Mouse (Mus musculus) intestine, postnatal 0 days (tissue): ENCODE data around the gene Vmn1r39. TPM values are rescaled to one million over a fixed set of nuclear protein-coding genes. Genes with fewer than 3 reads are reported as not detected.
"Not testable (repeated sequence)": the region's sequence is repeated elsewhere in the genome, so short reads cannot be mapped to it uniquely, and the experiment has no call there.

Source experiments
- ATAC-seq: fragments of 200-750 bp; cut with Nextera tagmentation; 2 replicates; pipeline ENCODE4 v1.8.0; 2017; ENCODE audit warnings: mild to moderate bottlenecking, moderate TSS enrichment, moderate library complexity
- H3K27ac ChIP-seq: fragments of 300-500 bp; sonication (generic); 2 replicates; pipeline ENCODE4 v1.5.1; 2014; ENCODE audit warnings: mild to moderate bottlenecking, low read depth, low read length, moderate library complexity
- H3K27me3 ChIP-seq: fragments of 300-500 bp; sonication (generic); replicated peaks from 2 replicates; pipeline ENCODE4 v1.6.1; 2014; ENCODE audit warnings: low read length, mixed read lengths; ENCODE audit not compliant: control insufficient read depth, insufficient read depth
- H3K36me3 ChIP-seq: fragments of 300-500 bp; sonication (generic); 2 replicates; pipeline ENCODE4 v1.6.1; 2014; ENCODE audit warnings: mild to moderate bottlenecking, moderate library complexity; ENCODE audit not compliant: control insufficient read depth, insufficient read depth
- H3K4me1 ChIP-seq: fragments of 300-500 bp; sonication (generic); replicated peaks from 2 replicates; pipeline ENCODE4 v1.6.1; 2014; ENCODE audit warnings: antibody characterized with exemption, low read length, mixed read lengths; ENCODE audit not compliant: control insufficient read depth, insufficient read depth
- H3K4me2 ChIP-seq: fragments of 300-500 bp; sonication (generic); replicated peaks from 2 replicates; pipeline ENCODE4 v1.6.1; 2014; ENCODE audit warnings: low read depth, mild to moderate bottlenecking, moderate library complexity
- H3K4me3 ChIP-seq: fragments of 300-500 bp; sonication (generic); 2 replicates; pipeline ENCODE4 v1.5.1; 2014; ENCODE audit warnings: low read depth, low read length
- H3K9ac ChIP-seq: fragments of 300-500 bp; sonication (generic); 2 replicates; pipeline ENCODE4 v1.6.1; 2014; ENCODE audit warnings: mild to moderate bottlenecking, low read depth, low read length
- H3K9me3 ChIP-seq: fragments of 300-500 bp; sonication (generic); 2 replicates; pipeline ENCODE4 v1.6.1; 2016; ENCODE audit warnings: mixed run types; ENCODE audit not compliant: control insufficient read depth
- CTCF ChIP-seq: sonication (generic); IDR thresholded peaks from 2 replicates; pipeline ENCODE4 v1.5.1; 2016; ENCODE audit warnings: low read depth, mild to moderate bottlenecking, control low read depth, antibody characterized with exemption, moderate library complexity
- WGBS: fragments of 180-500 bp; shearing (Covaris S2); extraction: QIAGEN DNeasy Blood & Tissue Kit; methylation state at CpG from one replicate; pipeline ENCODE4 v1.1.7; 2014; 5-methylcytosine and 5-hydroxymethylcytosine counted together
- polyA plus RNA-seq: library from polyadenylated mRNA; unstranded; fragments of >200 nt; fragmentation: Nextera tagmentation; extraction: Ambion mirVana; gene quantifications from 2 replicates; pipeline ENCODE4 v1.2.1, GENCODE M21; 2015

The Vmn1r39 gene
- not detected in 2 replicates for polyA plus RNA-seq

DNA sequence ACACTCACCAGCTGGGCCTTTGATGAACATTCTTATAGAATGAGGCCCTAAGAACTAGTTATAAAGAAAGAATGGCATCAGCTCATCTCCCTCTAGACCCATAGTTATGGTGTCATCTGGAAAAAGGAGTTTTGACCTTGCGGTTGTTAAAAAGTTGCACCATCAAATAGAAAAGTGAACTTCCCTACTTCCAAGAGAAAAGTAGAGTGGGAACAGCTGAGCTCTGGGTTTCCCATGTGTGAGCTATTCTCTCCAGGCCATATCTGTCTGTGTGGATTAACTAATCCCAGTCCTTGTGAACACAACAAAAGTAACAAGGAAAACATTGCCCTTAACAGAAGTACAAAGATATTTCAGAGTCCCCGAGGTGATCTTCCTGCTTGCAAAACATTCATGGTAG, at the start of gene Vmn1r39:
TSS of gene Vmn1r39 (minus strand) at position 101 of the 400 bp plus-strand sequence.
- H3K36me3 ChIP-seq, result no peaks in the 10 kb centered on the region
- no peak for ATAC-seq
- no peak within 1 kb of the TSS for H3K27ac ChIP-seq
- H3K4me3 ChIP-seq, result no peak within 1 kb of the TSS
- H3K9ac ChIP-seq, result no peak within 1 kb of the TSS
- H3K9me3 ChIP-seq, result no peaks in the 10 kb centered on the region
- H3K4me2 ChIP-seq, result no peak within 1 kb of the TSS
- H3K4me1 ChIP-seq, result no peaks in the 10 kb centered on the region
- TF ChIP-seq CTCF, result no peak
- no peaks in the 10 kb centered on the region for H3K27me3 ChIP-seq
- 89% methylated on average over 2 of the region's 2 CpGs for WGBS

DNA sequence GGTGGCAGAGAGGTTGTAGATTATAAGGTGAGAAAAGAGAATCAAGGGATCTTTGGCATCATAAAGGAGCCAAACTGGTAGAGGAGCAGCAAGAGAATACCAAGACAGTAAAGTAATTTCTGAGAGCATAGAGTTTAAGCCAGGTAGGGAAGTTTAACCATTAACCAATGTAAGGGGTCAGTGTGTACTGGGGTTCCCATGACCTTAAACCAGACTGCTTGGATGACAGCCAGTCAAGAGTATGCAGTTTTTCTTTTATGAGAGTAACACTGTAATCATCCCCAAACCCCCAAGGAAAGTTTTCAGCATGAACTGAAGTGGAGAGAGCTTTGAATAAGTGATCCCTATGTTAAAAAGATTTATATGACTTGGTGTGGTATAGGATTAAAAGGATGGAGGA, 49.0 kb upstream of the Vmn1r39 start:
- Histone ChIP-seq H3K27ac (no peak overlapping the region), H3K9ac (no peak overlapping the region), H3K4me2 (no peak overlapping the region), H3K9me3 (no peaks in the 10 kb centered on the region), H3K36me3 (no peaks in the 10 kb centered on the region), H3K27me3 (no peaks in the 10 kb centered on the region), H3K4me3 (no peak overlapping the region), H3K4me1 (no peaks in the 10 kb centered on the region)
- ATAC-seq, result no peak
- TF ChIP-seq CTCF, result no peak

DNA sequence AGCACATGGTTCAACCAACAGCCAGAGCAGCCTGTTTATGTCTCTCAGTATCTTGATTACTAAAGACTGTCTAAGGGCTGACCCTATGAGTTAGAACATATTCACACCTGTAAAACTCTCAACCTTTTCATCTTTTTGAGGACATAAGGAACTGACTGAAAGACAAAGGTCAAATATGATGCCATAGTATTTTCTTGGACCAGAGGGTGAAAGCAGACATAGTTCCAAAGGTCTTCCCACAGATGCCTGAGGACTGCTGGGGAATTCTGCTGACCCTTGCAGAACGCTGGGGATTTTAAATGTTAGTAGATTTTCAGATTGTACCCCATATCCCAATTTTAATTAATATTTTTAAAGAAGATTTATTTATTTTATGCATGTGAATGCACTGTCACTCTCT, 47.9 kb upstream of the Vmn1r39 start:
- Histone ChIP-seq H3K4me2 (no peak overlapping the region), H3K9me3 (no peaks in the 10 kb centered on the region), H3K27ac (no peak overlapping the region), H3K36me3 (no peaks in the 10 kb centered on the region), H3K27me3 (no peaks in the 10 kb centered on the region), H3K4me1 (no peaks in the 10 kb centered on the region), H3K9ac (no peak overlapping the region), H3K4me3 (no peak overlapping the region)
- ATAC-seq, result peak; percentile 76
- WGBS, result 81% methylated on average over 1 of the region's 1 CpGs
- TF ChIP-seq CTCF, result no peak

DNA sequence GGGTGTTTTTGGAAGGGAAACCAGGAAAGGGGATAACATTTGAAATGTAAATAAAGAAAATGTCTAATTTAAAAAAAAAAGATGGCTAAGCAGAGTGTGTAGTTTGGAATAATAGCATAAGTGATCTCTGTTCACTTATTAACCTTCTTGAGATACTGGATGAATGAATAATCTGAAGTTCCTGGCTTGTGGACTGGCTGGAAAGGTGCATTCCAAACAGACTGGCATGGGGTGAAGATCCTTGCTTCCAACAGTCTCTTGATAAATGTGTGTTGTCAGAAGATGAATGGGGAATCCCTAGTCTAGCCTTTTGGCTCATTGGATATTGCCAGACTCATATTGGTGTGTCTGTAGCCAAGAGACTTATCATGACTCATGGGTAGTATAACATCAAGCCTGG, 45.8 kb upstream of the Vmn1r39 start:
- Histone ChIP-seq H3K4me3 (no peak overlapping the region), H3K9me3 (no peaks in the 10 kb centered on the region)
- ATAC-seq, result no peak

DNA sequence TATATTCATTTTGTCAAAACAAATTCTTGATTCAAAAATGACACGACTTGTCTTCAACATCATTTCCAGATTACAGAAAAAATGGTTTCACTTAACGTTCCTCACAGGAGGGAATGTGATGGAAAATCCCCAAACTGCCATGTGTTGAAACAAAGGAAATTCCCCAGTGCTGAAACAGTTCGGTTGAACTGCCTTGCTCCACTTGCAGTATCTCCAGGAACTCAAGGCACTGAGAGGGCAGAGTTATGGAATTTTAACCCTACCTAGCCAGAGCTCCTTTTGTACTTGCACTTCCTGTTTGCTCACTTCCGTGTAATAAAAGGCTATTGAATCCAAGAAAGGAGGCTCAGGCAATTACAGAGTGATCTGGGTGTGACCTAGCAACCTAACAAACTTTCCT, 38.5 kb upstream of the Vmn1r39 start:
- H3K4me3 ChIP-seq, result no peak overlapping the region
- no peaks in the 10 kb centered on the region for H3K27me3 ChIP-seq
- no peak overlapping the region for H3K9ac ChIP-seq
- H3K4me2 ChIP-seq, result no peak overlapping the region
- H3K4me1 ChIP-seq, result no peaks in the 10 kb centered on the region
- no peak for TF ChIP-seq CTCF
- WGBS, result 21% methylated on average over 4 of the region's 4 CpGs
- peak; percentile 60; the same call in 1 of the 2 replicates for ATAC-seq
- H3K9me3 ChIP-seq, result no peaks in the 10 kb centered on the region
- H3K27ac ChIP-seq, result no peak overlapping the region
- no peaks in the 10 kb centered on the region for H3K36me3 ChIP-seq

More for the DNA sequence above, 45.8 kb upstream of the Vmn1r39 start:
- no peak for TF ChIP-seq CTCF
- Histone ChIP-seq H3K27ac (no peak overlapping the region), H3K9ac (no peak overlapping the region), H3K27me3 (no peaks in the 10 kb centered on the region), H3K4me2 (no peak overlapping the region), H3K36me3 (no peaks in the 10 kb centered on the region), H3K4me1 (no peaks in the 10 kb centered on the region)

DNA sequence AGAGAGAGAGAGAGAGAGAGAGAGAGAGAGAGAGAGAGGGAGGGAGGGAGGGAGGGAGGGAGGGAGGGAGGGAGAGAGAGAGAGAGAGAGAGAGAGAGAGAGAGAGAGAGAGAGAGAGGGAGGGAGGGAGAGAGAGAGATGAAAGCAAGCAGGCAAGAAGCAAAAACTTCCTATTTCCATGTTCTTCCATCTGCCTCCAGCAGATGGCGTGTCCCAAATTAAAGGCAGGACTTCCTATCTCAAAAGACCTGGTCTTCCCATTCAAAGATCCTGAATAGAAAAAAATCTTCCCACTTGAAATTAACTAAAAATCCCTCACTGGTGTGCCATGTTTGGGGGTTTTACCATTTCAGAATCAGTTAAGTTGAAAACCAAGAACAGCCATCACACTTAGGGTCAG, 30.2 kb upstream of the Vmn1r39 start:
- not testable (repeated sequence) for ATAC-seq, H3K27ac ChIP-seq, H3K4me2 ChIP-seq, H3K4me1 ChIP-seq, H3K27me3 ChIP-seq, H3K9me3 ChIP-seq, H3K36me3 ChIP-seq, H3K9ac ChIP-seq, H3K4me3 ChIP-seq
- 6% methylated on average over 1 of the region's 1 CpGs for WGBS
- TF ChIP-seq CTCF, result peak; percentile 70

DNA sequence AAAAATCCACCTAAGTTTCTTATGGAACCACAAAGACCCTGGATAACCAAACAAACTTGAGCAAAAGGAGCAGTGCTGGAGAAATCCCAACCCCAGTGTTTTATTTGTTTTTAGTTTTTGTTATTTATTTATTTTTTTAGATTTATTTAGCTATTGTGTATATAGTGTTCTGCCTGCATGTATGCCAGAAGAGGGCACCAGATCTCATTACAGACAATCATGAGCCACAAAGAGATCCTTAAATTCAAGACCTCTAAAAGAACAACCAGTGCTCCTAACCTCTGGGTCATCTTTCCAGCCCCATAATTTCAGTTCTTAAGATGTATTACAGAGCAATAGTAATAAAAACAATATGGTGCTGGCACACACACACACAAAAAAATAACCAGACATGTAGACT, 26.5 kb upstream of the Vmn1r39 start:
- H3K9me3 ChIP-seq, result no peaks in the 10 kb centered on the region
- no peak for ATAC-seq
- H3K4me1 ChIP-seq, result no peaks in the 10 kb centered on the region
- H3K27me3 ChIP-seq, result no peaks in the 10 kb centered on the region
- TF ChIP-seq CTCF, result peak; percentile 58
- no peak overlapping the region for H3K4me3 ChIP-seq
- no peaks in the 10 kb centered on the region for H3K36me3 ChIP-seq
- no peak overlapping the region for H3K4me2 ChIP-seq
- no peak overlapping the region for H3K9ac ChIP-seq
- H3K27ac ChIP-seq, result no peak overlapping the region
